Comparison of ENCODE assay signal across 11 mouse cellular contexts in the genomic region with DNA sequence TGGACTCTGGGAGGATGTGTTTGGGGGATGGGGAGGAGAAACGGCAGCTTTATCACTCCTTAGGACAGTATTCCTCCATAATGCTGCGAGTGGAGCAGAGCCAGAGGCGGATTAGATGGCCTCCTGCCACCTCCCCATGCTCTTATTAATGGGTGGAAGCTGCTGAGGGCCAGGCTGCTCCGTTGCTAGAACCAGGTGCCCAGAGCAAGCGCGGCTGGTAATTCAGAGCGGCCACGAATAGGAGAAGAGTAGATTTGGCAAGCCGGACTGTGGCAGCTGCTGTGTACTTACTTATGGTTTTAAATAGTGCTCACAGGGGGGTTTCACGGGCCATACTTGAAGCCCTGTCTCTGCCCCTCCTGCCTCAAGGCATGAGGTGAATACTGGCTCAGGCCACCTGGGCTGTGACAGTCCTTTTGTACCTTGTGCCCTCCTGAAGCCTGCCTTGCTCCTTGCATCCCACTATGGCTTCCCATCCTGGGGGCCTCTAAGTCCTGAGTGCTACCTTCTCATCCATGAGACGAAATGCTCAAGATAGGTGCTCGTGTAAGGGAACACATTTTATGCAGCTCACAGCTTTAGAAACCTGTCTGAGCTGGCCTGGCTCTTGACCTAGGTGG. TPM values are rescaled to one million over a fixed set of nuclear protein-coding genes. Genes with fewer than 3 reads are reported as not detected.
A peak's percentile ranks its signal among the peaks of the same experiment; 100 is the strongest.
DNase-seq lines count a peak whose midpoint lies in the region; ATAC-seq and TF ChIP-seq lines count a peak whose summit lies in the region.
"Had no signal": no experiment of that assay in that cellular context is flagged by ENCODE, and none has a peak within 500 bp of the region (broad histone marks: within the 10 kb centered on the region; RNA-seq: fewer than 3 reads in every experiment).

No protein-coding gene starts in this region.

- no peak overlapping the region for H3K4me2 ChIP-seq in kidney, embryonic 16.5 days (replicated peaks; ENCODE audit: low read depth, low read length)
- no peak overlapping the region for H3K4me2 ChIP-seq in limb, embryonic 11.5 days (ENCODE audit: low read depth, severe bottlenecking)
- no peak overlapping the region for H3K4me2 ChIP-seq in lung, postnatal 0 days (replicated peaks; ENCODE audit: low read depth, low read length)
- H3K4me2 ChIP-seq: stomach, embryonic 15.5 days had no signal

- WGBS in kidney, embryonic 16.5 days, result 64% methylated on average over 12 of the region's 12 CpGs
- WGBS in embryonic facial prominence, embryonic 10.5 days, result 73% methylated on average over 12 of the region's 12 CpGs
- WGBS in limb, embryonic 11.5 days, result 62% methylated on average over 12 of the region's 12 CpGs
- 68% methylated on average over 12 of the region's 12 CpGs for WGBS in lung, postnatal 0 days

- DNase-seq in kidney, adult 18-20 months, result no peak
- DNase-seq in brain, embryonic 14.5 days (ENCODE audit: low read depth), result peak; percentile 79
- DNase-seq in embryonic facial prominence, embryonic 10.5 days (ENCODE audit: low spot score), result no peak
- no peak for DNase-seq in limb, embryonic 11.5 days (ENCODE audit: low spot score)
- DNase-seq in lung, postnatal 0 days (ENCODE audit: low spot score), result no peak
- DNase-seq in spleen, adult 18-20 months, result no peak
- no peak for DNase-seq in adrenal gland, postnatal 10 days
- DNase-seq: lung, postnatal 10 days had no signal

- TF ChIP-seq POLR2A in brain, embryonic 14.5 days (IDR thresholded peaks at IDR 0.05; ENCODE audit: borderline replicate concordance, extremely low read depth, insufficient read depth, insufficient read length, poor library complexity, severe bottlenecking), result no peak

- H3K9me3 ChIP-seq in kidney, embryonic 16.5 days (ENCODE audit: low read length), result peaks cover 4% of the 10 kb centered on the region; the same call in 1 of the 2 replicates
- H3K9me3 ChIP-seq in embryonic facial prominence, embryonic 10.5 days, result peaks cover 4% of the 10 kb centered on the region; the same call in 1 of the 2 replicates
- H3K9me3 ChIP-seq in limb, embryonic 11.5 days (ENCODE audit: control insufficient read depth, low read length), result no peaks in the 10 kb centered on the region
- no peaks in the 10 kb centered on the region for H3K9me3 ChIP-seq in lung, postnatal 0 days (ENCODE audit: low read length)
- H3K9me3 ChIP-seq: stomach, embryonic 15.5 days had no signal

- no peak for TF ChIP-seq CTCF in brain, embryonic 14.5 days (IDR thresholded peaks at IDR 0.05; ENCODE audit: borderline replicate concordance, extremely low read depth, insufficient read depth, insufficient read length)
- TF ChIP-seq CTCF in lung, postnatal 0 days (IDR thresholded peaks at IDR 0.05), result no peak

- H3K4me3 ChIP-seq in kidney, embryonic 16.5 days (ENCODE audit: low read length), result no peak overlapping the region
- no peak overlapping the region for H3K4me3 ChIP-seq in embryonic facial prominence, embryonic 10.5 days
- no peak overlapping the region for H3K4me3 ChIP-seq in limb, embryonic 11.5 days (ENCODE audit: low read depth, low read length)
- no peak overlapping the region for H3K4me3 ChIP-seq in lung, postnatal 0 days (ENCODE audit: low read depth, low read length)
- H3K4me3 ChIP-seq: stomach, embryonic 15.5 days had no signal

- peaks cover 12% of the 10 kb centered on the region for H3K4me1 ChIP-seq in kidney, embryonic 16.5 days (ENCODE audit: insufficient read depth, low read length)
- H3K4me1 ChIP-seq in embryonic facial prominence, embryonic 10.5 days, result peaks cover 26% of the 10 kb centered on the region
- peaks cover 6% of the 10 kb centered on the region for H3K4me1 ChIP-seq in limb, embryonic 11.5 days (ENCODE audit: control insufficient read depth, insufficient read depth, low read length)
- no peaks in the 10 kb centered on the region for H3K4me1 ChIP-seq in lung, postnatal 0 days (ENCODE audit: insufficient read depth, low read depth, low read length)
- H3K4me1 ChIP-seq: stomach, embryonic 15.5 days had no signal

- 0 out of 2 replicates have a peak, but pooled peaks cover 7% of the 10 kb centered on the region for H3K36me3 ChIP-seq in kidney, embryonic 16.5 days (ENCODE audit: insufficient read depth, low read length)
- no peaks in the 10 kb centered on the region for H3K36me3 ChIP-seq in embryonic facial prominence, embryonic 10.5 days (replicated peaks)
- H3K36me3 ChIP-seq in limb, embryonic 11.5 days (ENCODE audit: control insufficient read depth, insufficient read depth, low read length), result no peaks in the 10 kb centered on the region
- no peaks in the 10 kb centered on the region for H3K36me3 ChIP-seq in lung, postnatal 0 days (ENCODE audit: insufficient read depth, low read length)
- H3K36me3 ChIP-seq: stomach, embryonic 15.5 days had no signal

- H3K27me3 ChIP-seq in kidney, embryonic 16.5 days (ENCODE audit: insufficient read depth, low read length), result no peaks in the 10 kb centered on the region
- no peaks in the 10 kb centered on the region for H3K27me3 ChIP-seq in embryonic facial prominence, embryonic 10.5 days (replicated peaks; ENCODE audit: low read depth, poor library complexity, severe bottlenecking)
- H3K27me3 ChIP-seq in limb, embryonic 11.5 days (ENCODE audit: control insufficient read depth, insufficient read depth, low read length), result no peaks in the 10 kb centered on the region
- no peaks in the 10 kb centered on the region for H3K27me3 ChIP-seq in lung, postnatal 0 days (replicated peaks; ENCODE audit: insufficient read depth, low read length)
- H3K27me3 ChIP-seq: stomach, embryonic 15.5 days had no signal

- H3K27ac ChIP-seq in kidney, embryonic 16.5 days (ENCODE audit: low read length), result no peak overlapping the region
- H3K27ac ChIP-seq in embryonic facial prominence, embryonic 10.5 days (replicated peaks), result peak overlapping the region; percentile 12; the same call in 1 of the 2 replicates
- no peak overlapping the region for H3K27ac ChIP-seq in limb, embryonic 11.5 days (replicated peaks; ENCODE audit: low read depth, low read length)
- H3K27ac ChIP-seq in lung, postnatal 0 days (ENCODE audit: low read length), result no peak overlapping the region
- H3K27ac ChIP-seq: stomach, embryonic 15.5 days had no signal

- peak; percentile 64 for ATAC-seq in kidney, embryonic 16.5 days (ENCODE audit: low FRiP score, low TSS enrichment)
- 0 out of 2 replicates have a peak, but pooled peaks have one; percentile 23 for ATAC-seq in limb, embryonic 11.5 days (ENCODE audit: insufficient number of reproducible peaks, low FRiP score, low TSS enrichment, low read depth)
- no peak for ATAC-seq in lung, postnatal 0 days
- ATAC-seq: inflammation-experienced regulatory T-cells, adult 6 months had no signal

- TF ChIP-seq EP300 in lung, postnatal 0 days (IDR thresholded peaks at IDR 0.05), result no peak

- H3K9ac ChIP-seq in kidney, embryonic 16.5 days (replicated peaks; ENCODE audit: low read length), result no peak overlapping the region
- H3K9ac ChIP-seq in limb, embryonic 11.5 days (ENCODE audit: low read length), result no peak overlapping the region
- no peak overlapping the region for H3K9ac ChIP-seq in lung, postnatal 0 days (replicated peaks; ENCODE audit: low read depth)
- H3K9ac ChIP-seq: stomach, embryonic 15.5 days had no signal

RNA-seq across cellular contexts. Expression of a gene that starts 14.7 kb away (rescaled TPM):
- 24.7 and 27.1 TPM in 2 replicates for polyA plus RNA-seq in kidney, embryonic 16.5 days (2015; fragmentation: Nextera tagmentation; extraction: Ambion mirVana)
- polyA plus RNA-seq in brain, embryonic 14.5 days (2012; rRNA removed), result 5.9 and 13.4 TPM in 2 replicates
- 3.4 and 3.9 TPM in 2 replicates for polyA plus RNA-seq in embryonic facial prominence, embryonic 10.5 days (2016; fragmentation: Nextera tagmentation; extraction: Ambion mirVana)
- polyA plus RNA-seq in limb, embryonic 11.5 days (2014; fragmentation: Nextera tagmentation; extraction: Ambion mirVana), result 4.7 and 5.1 TPM in 2 replicates
- 10.4 and 12.2 TPM in 2 replicates for polyA plus RNA-seq in lung, postnatal 0 days (2015; fragmentation: Nextera tagmentation; extraction: Ambion mirVana)
- 10 to 100 TPM; 13.0 to 15.7 TPM for total RNA-seq in adrenal gland, postnatal 10 days (2021)
